Mouse (Mus musculus) embryonic fibroblast, embryonic 13.5 days (primary cell): ENCODE measurements around the gene Gm43552.

Experiments
- CTCF ChIP-seq: IDR thresholded peaks from 2 replicates; pipeline ENCODE4 v1.5.1; 2011; ENCODE audit warnings: mild to moderate bottlenecking, control low read depth, low read length, moderate library complexity, borderline replicate concordance; ENCODE audit not compliant: insufficient read depth
- POLR2A ChIP-seq: IDR thresholded peaks from 2 replicates; pipeline ENCODE4 v1.6.1; 2011; ENCODE audit warnings: low read depth, mild to moderate bottlenecking, control low read depth, low read length, moderate library complexity

DNA sequence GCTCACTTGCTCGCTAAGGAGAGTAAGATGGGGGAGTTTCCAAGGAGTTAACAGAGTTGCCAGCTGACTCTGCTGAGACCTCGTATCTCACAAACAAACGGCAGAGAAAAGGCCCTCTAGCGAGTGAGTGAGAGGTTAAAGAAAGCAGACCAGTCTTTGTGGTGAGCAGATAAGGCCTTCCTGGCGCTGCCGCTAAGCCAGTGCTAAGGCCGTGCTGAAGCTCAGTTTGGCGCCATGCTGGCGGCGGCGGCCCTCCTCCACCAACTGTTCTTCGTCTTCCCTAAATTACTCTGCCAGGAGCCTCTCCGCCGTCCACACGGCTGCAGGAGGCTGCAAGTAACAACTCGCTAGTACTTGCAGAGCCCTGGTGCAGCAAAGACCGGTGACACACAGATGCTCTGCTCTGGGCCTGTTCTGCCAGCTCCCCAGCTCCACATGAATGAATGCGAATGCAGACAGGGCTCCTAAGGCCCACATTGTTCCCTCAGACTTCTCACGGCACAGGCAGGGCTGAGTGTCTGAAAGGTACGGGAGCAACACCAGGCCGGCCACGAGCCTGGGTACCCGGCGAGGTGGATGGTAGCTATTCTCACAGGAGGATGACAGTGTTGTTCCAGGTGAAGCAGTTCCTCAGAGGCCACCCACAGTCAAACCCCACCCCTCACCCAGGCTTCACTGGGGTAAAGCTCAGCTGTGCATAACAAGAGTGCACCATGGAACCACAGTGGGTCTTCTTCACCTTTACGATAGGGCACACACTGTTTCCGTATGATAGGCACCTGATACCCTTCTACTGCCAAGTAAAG lies 76.8 kb downstream of the Gm43552 start:
- no peak for TF ChIP-seq CTCF
- no peak for TF ChIP-seq POLR2A
